Mouse (Mus musculus) E14TG2a.4 (cell line): Measurements from ENCODE around the gene Galnt18.

Experiments used
- H3K27me3 ChIP-seq: 2 replicates; pipeline ENCODE4 v1.6.1; 2014; ENCODE audit warnings: low read length, control low read depth; ENCODE audit not compliant: insufficient read depth
- H3K36me3 ChIP-seq: 2 replicates; pipeline ENCODE4 v1.6.1; 2014; ENCODE audit warnings: low read length, control low read depth; ENCODE audit not compliant: insufficient read depth
- H3K4me1 ChIP-seq: replicated peaks from 2 replicates; pipeline ENCODE4 v1.6.1; 2014; ENCODE audit warnings: low read depth, low read length, control low read depth
- H3K4me3 ChIP-seq: replicated peaks from 2 replicates; pipeline ENCODE4 v1.5.1; 2014; ENCODE audit warnings: mild to moderate bottlenecking, low read length
- H3K9me3 ChIP-seq: 2 replicates; pipeline ENCODE4 v1.6.1; 2014; ENCODE audit warnings: low read length, control low read depth
- CTCF ChIP-seq: conservative IDR thresholded peaks from 2 replicates; pipeline ENCODE4 v1.5.1; 2014; ENCODE audit warnings: low read length
- NANOG ChIP-seq: IDR thresholded peaks from 2 replicates; pipeline ENCODE4 v1.6.1; 2014; ENCODE audit warnings: borderline replicate concordance, low read length, mixed read lengths
- POU5F1 ChIP-seq: IDR thresholded peaks from 2 replicates; pipeline ENCODE4 v1.6.1; 2014; ENCODE audit warnings: low read length, borderline replicate concordance

Gene Galnt18

GRCm38 (mm10) chr7:111778789-111779503, 831 bp downstream of the Galnt18 start:
- peaks cover 59% of the 10 kb centered on the region for H3K27me3 ChIP-seq
- TF ChIP-seq POU5F1 = no peak
- H3K9me3 ChIP-seq = no peaks in the 10 kb centered on the region
- no peaks in the 10 kb centered on the region for H3K36me3 ChIP-seq
- peaks cover 8% of the 10 kb centered on the region for H3K4me1 ChIP-seq
- H3K4me3 ChIP-seq = peak overlapping the region; percentile 79

- H3K9me3 ChIP-seq = no peaks in the 10 kb centered on the region
- peaks cover 8% of the 10 kb centered on the region for H3K4me1 ChIP-seq
- H3K36me3 ChIP-seq = no peaks in the 10 kb centered on the region
- H3K27me3 ChIP-seq = peaks cover 59% of the 10 kb centered on the region
- no peak overlapping the region for H3K4me3 ChIP-seq
- no peak for TF ChIP-seq POU5F1
- TF ChIP-seq NANOG = no peak
- TF ChIP-seq CTCF = no peak
Measured at GRCm38 (mm10) chr7:111778212-111778611, 1.6 kb downstream of the Galnt18 start.

DNA sequence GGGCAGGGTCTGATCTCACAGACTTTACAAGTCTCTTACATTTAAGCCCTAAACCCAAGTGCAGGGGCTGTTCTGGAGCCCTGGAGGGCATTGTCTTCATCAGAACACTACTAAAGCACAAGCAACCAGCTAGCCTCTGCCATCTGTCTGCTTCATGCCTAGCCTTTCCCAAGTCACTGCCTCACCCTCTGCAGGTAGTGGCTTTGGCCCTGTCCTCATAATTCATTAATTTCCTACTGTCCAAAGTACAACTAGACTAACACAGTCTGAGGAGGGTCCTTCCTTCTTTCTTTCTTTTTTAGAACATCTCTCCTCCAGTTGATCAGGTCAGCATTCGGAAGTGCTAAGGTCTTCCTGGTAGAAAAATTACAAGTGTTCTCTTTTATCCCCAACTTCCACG, 2.6 kb downstream of the Galnt18 start:
- Histone ChIP-seq H3K27me3 (peaks cover 60% of the 10 kb centered on the region), H3K4me1 (peaks cover 8% of the 10 kb centered on the region), H3K36me3 (no peaks in the 10 kb centered on the region), H3K9me3 (no peaks in the 10 kb centered on the region), H3K4me3 (no peak overlapping the region)
- TF ChIP-seq CTCF (no peak), NANOG (no peak), POU5F1 (no peak)

DNA sequence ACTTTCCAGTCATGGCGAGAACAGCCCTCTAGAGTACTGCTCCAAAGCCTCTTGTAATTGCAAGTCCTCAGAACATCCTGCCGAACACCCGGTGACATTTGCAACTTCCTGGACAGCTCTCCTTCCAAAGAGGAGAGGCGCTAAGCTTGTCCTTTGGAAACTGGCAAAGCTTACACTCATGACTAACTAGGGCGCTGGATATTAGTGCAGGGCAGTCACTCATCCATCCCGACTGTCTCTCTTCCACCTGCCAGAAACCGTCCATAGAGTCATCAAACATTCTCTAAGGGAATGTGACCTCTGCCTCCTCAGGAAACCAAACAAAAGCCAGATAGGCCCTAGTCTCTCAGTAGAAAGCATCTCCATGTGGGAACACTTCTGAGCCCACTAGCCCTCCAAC, 3.6 kb downstream of the Galnt18 start:
- TF ChIP-seq POU5F1 = no peak
- no peak for TF ChIP-seq CTCF
- TF ChIP-seq NANOG = no peak
- Histone ChIP-seq H3K4me3 (no peak overlapping the region), H3K27me3 (peaks cover 57% of the 10 kb centered on the region), H3K4me1 (peaks cover 8% of the 10 kb centered on the region), H3K36me3 (no peaks in the 10 kb centered on the region), H3K9me3 (no peaks in the 10 kb centered on the region)

- TF ChIP-seq POU5F1 (no peak), NANOG (no peak), CTCF (no peak)
- Histone ChIP-seq H3K4me1 (no peaks in the 10 kb centered on the region), H3K9me3 (no peaks in the 10 kb centered on the region), H3K27me3 (peaks cover 28% of the 10 kb centered on the region), H3K4me3 (no peak overlapping the region), H3K36me3 (no peaks in the 10 kb centered on the region)
Measured at GRCm38 (mm10) chr7:111772398-111772797, 7.4 kb downstream of the Galnt18 start.

DNA sequence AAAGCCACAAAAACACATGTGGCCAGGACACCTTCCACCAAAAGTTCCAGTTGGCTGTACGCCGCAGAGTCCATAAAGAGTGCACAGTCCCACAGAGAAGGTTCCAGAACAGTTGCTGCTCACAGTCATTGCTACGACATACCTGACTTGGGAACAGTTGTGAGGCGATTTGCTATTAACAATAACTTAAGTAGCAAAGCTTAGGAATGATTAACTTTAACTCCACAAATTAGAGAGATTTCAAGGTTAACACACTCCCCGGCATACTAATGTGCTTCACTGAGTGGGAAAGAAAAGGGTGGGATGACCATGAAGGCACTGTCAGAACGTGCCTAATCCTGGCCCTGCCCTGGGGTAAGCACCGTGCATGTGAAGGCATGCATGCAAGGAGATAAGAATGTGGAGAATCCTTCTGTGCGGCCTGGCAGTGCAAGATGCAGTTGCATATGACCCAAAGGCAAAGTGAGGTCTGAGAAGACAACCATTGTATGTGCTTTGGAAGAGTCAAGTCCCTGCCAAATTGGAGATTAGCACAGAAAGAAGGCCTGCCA, 8.5 kb downstream of the Galnt18 start:
- no peak overlapping the region for H3K4me3 ChIP-seq
- H3K27me3 ChIP-seq = peaks cover 18% of the 10 kb centered on the region
- no peaks in the 10 kb centered on the region for H3K36me3 ChIP-seq
- no peaks in the 10 kb centered on the region for H3K4me1 ChIP-seq
- TF ChIP-seq CTCF (no peak), NANOG (no peak), POU5F1 (no peak)
- H3K9me3 ChIP-seq = no peaks in the 10 kb centered on the region

GRCm38 (mm10) chr7:111770585-111770984, 9.2 kb downstream of the Galnt18 start:
- no peaks in the 10 kb centered on the region for H3K36me3 ChIP-seq
- no peaks in the 10 kb centered on the region for H3K4me1 ChIP-seq
- peaks cover 15% of the 10 kb centered on the region; the same call in 1 of the 2 replicates for H3K27me3 ChIP-seq
- no peak overlapping the region for H3K4me3 ChIP-seq
- TF ChIP-seq NANOG (no peak), POU5F1 (no peak), CTCF (no peak)
- H3K9me3 ChIP-seq = no peaks in the 10 kb centered on the region

- TF ChIP-seq POU5F1 (no peak), CTCF (no peak), NANOG (no peak)
- H3K4me3 ChIP-seq = no peak overlapping the region
- H3K9me3 ChIP-seq = no peaks in the 10 kb centered on the region
- H3K36me3 ChIP-seq = no peaks in the 10 kb centered on the region
- peaks cover 4% of the 10 kb centered on the region; the same call in 1 of the 2 replicates for H3K4me1 ChIP-seq
- H3K27me3 ChIP-seq = 0 out of 2 replicates have a peak, but pooled peaks cover 10% of the 10 kb centered on the region
Measured at GRCm38 (mm10) chr7:111766145-111766767, 13.5 kb downstream of the Galnt18 start.

GRCm38 (mm10) chr7:111762754-111763153, 17.0 kb downstream of the Galnt18 start:
- no peaks in the 10 kb centered on the region for H3K36me3 ChIP-seq
- no peak overlapping the region for H3K4me3 ChIP-seq
- no peaks in the 10 kb centered on the region for H3K9me3 ChIP-seq
- TF ChIP-seq POU5F1 (no peak), CTCF (no peak), NANOG (no peak)
- 0 out of 2 replicates have a peak, but pooled peaks cover 3% of the 10 kb centered on the region for H3K27me3 ChIP-seq
- peaks cover 4% of the 10 kb centered on the region; the same call in 1 of the 2 replicates for H3K4me1 ChIP-seq
